ENCODE assay signal across 23 mouse cellular contexts in the genomic region with DNA sequence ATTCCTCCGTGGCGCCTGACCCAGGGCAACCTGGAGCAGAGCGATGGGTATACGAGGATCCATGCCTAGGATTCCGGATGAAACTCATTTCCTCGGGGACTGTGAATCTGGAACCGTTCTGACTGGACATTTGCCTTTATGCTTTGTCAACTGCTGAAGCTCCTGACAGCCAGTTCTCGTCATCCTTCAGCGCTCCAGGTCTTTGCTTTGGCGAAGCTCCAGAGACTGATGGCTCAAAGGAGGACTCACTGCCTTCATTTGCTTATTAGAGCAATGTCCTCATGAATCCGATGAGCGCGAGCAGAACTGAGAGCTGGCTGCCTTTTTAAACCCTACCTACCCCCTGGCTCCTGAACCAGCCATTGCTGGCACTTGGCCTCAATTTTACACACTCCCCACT. TPM values are rescaled to one million over a fixed set of nuclear protein-coding genes. Genes with fewer than 3 reads are reported as not detected.
DNase-seq lines count a peak whose midpoint lies in the region; ATAC-seq and TF ChIP-seq lines count a peak whose summit lies in the region.
"Had no signal": no experiment of that assay in that cellular context is flagged by ENCODE, and none has a peak within 500 bp of the region (broad histone marks: within the 10 kb centered on the region; RNA-seq: fewer than 3 reads in every experiment).

No protein-coding gene starts in this region.

- peak overlapping the region; percentile 40 for H3K4me2 ChIP-seq in hindbrain, embryonic 16.5 days (ENCODE audit: low read length)
- H3K4me2 ChIP-seq in hindbrain, embryonic 13.5 days = no peak overlapping the region
- H3K4me2 ChIP-seq in lung, embryonic 15.5 days = peak overlapping the region; percentile 19; the same call in 1 of the 2 replicates
- no peak overlapping the region for H3K4me2 ChIP-seq in forebrain, embryonic 13.5 days
- H3K4me2 ChIP-seq: embryonic facial prominence, embryonic 12.5 days; heart, embryonic 12.5 days; limb, embryonic 12.5 days; liver, embryonic 13.5 days had no signal

- H3K27ac ChIP-seq in hindbrain, embryonic 16.5 days (ENCODE audit: low read depth, low read length) = no peak overlapping the region
- no peak overlapping the region for H3K27ac ChIP-seq in hindbrain, embryonic 13.5 days
- H3K27ac ChIP-seq in lung, embryonic 15.5 days = no peak overlapping the region
- H3K27ac ChIP-seq in forebrain, embryonic 13.5 days = no peak overlapping the region
- H3K27ac ChIP-seq: embryonic facial prominence, embryonic 12.5 days; gastrocnemius, adult 2 months; left cerebral cortex, adult 2 months; limb, embryonic 12.5 days; liver, embryonic 13.5 days had no signal

- TF ChIP-seq CTCF in E14TG2a.4 (conservative IDR thresholded peaks at IDR 0.05; ENCODE audit: low read length) (no peak), Patski (IDR thresholded peaks at IDR 0.05) (no peak)

- in situ Hi-C loops in Patski (cut with MboI; ENCODE audit: low pct_unique_long_range_greater_than_20kb) = no loop called here

- POLR2A ChIA-PET in Patski (lab: Charles Lee) = interaction anchor here (0.6 kb wide), 1 partner anchor 1519 kb away, joined by 3 read pairs; no protein-coding TSS in a partner anchor

- H3K4me3 ChIP-seq in hindbrain, embryonic 16.5 days (ENCODE audit: low read length) = no peak overlapping the region
- no peak overlapping the region for H3K4me3 ChIP-seq in hindbrain, embryonic 13.5 days
- H3K4me3 ChIP-seq in lung, embryonic 15.5 days = no peak overlapping the region
- H3K4me3 ChIP-seq in E14TG2a.4 (replicated peaks; ENCODE audit: low read length) = peak overlapping the region; percentile 14; the same call in 1 of the 2 replicates
- no peak overlapping the region for H3K4me3 ChIP-seq in forebrain, embryonic 13.5 days
- H3K4me3 ChIP-seq: embryonic facial prominence, embryonic 12.5 days; gastrocnemius, adult 2 months; heart, embryonic 12.5 days; left cerebral cortex, adult 2 months; limb, embryonic 12.5 days; liver, embryonic 13.5 days had no signal

- no peak for ATAC-seq in hindbrain, embryonic 16.5 days
- no peak for ATAC-seq in hindbrain, embryonic 13.5 days (ENCODE audit: low FRiP score)
- no peak for ATAC-seq in lung, embryonic 15.5 days (ENCODE audit: borderline replicate concordance, extremely low read depth, low FRiP score, low TSS enrichment)
- ATAC-seq in Patski = peak; percentile 69
- no peak for ATAC-seq in forebrain, embryonic 13.5 days
- ATAC-seq: forebrain, postnatal 0 days; intestine, postnatal 0 days had no signal

- H3K36me3 ChIP-seq in hindbrain, embryonic 16.5 days (ENCODE audit: control insufficient read depth, insufficient read depth, low read length) = no peaks in the 10 kb centered on the region
- no peaks in the 10 kb centered on the region for H3K36me3 ChIP-seq in hindbrain, embryonic 13.5 days
- no peaks in the 10 kb centered on the region for H3K36me3 ChIP-seq in lung, embryonic 15.5 days
- H3K36me3 ChIP-seq in E14TG2a.4 (ENCODE audit: insufficient read depth, low read length) = no peaks in the 10 kb centered on the region
- no peaks in the 10 kb centered on the region for H3K36me3 ChIP-seq in forebrain, embryonic 13.5 days (ENCODE audit: poor library complexity, severe bottlenecking)
- H3K36me3 ChIP-seq: embryonic facial prominence, embryonic 12.5 days; heart, embryonic 12.5 days; limb, embryonic 12.5 days; liver, embryonic 13.5 days had no signal

- H3K4me1 ChIP-seq in hindbrain, embryonic 16.5 days (ENCODE audit: control insufficient read depth, insufficient read depth, low read depth, low read length) = peaks cover 5% of the 10 kb centered on the region; the same call in 1 of the 2 replicates
- H3K4me1 ChIP-seq in hindbrain, embryonic 13.5 days (replicated peaks) = peaks cover 6% of the 10 kb centered on the region; the same call in 1 of the 2 replicates
- 0 out of 2 replicates have a peak, but pooled peaks cover 4% of the 10 kb centered on the region for H3K4me1 ChIP-seq in lung, embryonic 15.5 days
- peaks cover 14% of the 10 kb centered on the region for H3K4me1 ChIP-seq in E14TG2a.4 (replicated peaks; ENCODE audit: low read depth, low read length)
- H3K4me1 ChIP-seq in forebrain, embryonic 13.5 days = no peaks in the 10 kb centered on the region
- H3K4me1 ChIP-seq: heart, embryonic 12.5 days; liver, embryonic 13.5 days had no signal

- no peak for DNase-seq in lung, postnatal 4 days
- DNase-seq in Patski (ENCODE audit: low read depth, low spot score) = no peak
- DNase-seq in layer of hippocampus, postnatal 36 days = no peak
- DNase-seq: cerebellum, postnatal 36 days; forebrain, postnatal 0 days; gastrocnemius, adult 2 months; liver, embryonic 13.5 days; lung, postnatal 14 days; thymus, postnatal 4 days had no signal

- no peak overlapping the region for H3K9ac ChIP-seq in hindbrain, embryonic 16.5 days (ENCODE audit: low read depth, low read length)
- H3K9ac ChIP-seq in hindbrain, embryonic 13.5 days = no peak overlapping the region
- no peak overlapping the region; the same call in 1 of the 2 replicates for H3K9ac ChIP-seq in lung, embryonic 15.5 days
- H3K9ac ChIP-seq in forebrain, embryonic 13.5 days = no peak overlapping the region
- H3K9ac ChIP-seq: embryonic facial prominence, embryonic 12.5 days; forebrain, postnatal 0 days; heart, embryonic 12.5 days; limb, embryonic 12.5 days; liver, embryonic 13.5 days had no signal

- 34% methylated on average over 13 of the region's 13 CpGs for WGBS in hindbrain, embryonic 16.5 days
- 41% methylated on average over 13 of the region's 13 CpGs for WGBS in hindbrain, embryonic 13.5 days
- WGBS in lung, embryonic 15.5 days = 39% methylated on average over 13 of the region's 13 CpGs
- 43% methylated on average over 13 of the region's 13 CpGs for WGBS in forebrain, embryonic 13.5 days

- H3K9me3 ChIP-seq in hindbrain, embryonic 16.5 days (ENCODE audit: control insufficient read depth, low read length) = no peaks in the 10 kb centered on the region
- H3K9me3 ChIP-seq in hindbrain, embryonic 13.5 days = no peaks in the 10 kb centered on the region
- no peaks in the 10 kb centered on the region for H3K9me3 ChIP-seq in lung, embryonic 15.5 days
- H3K9me3 ChIP-seq in E14TG2a.4 (ENCODE audit: low read length) = no peaks in the 10 kb centered on the region
- no peaks in the 10 kb centered on the region for H3K9me3 ChIP-seq in forebrain, embryonic 13.5 days (replicated peaks)
- H3K9me3 ChIP-seq: embryonic facial prominence, embryonic 12.5 days; heart, embryonic 12.5 days; limb, embryonic 12.5 days; liver, embryonic 13.5 days had no signal

- CTCF ChIA-PET in Patski (lab: Charles Lee) = interaction anchor here (1.3 kb wide), 1 partner anchor 72 kb away, joined by 6 read pairs; no protein-coding TSS in a partner anchor

- no peaks in the 10 kb centered on the region for H3K27me3 ChIP-seq in hindbrain, embryonic 16.5 days (replicated peaks; ENCODE audit: control insufficient read depth, insufficient read depth, low read length)
- peaks cover 12% of the 10 kb centered on the region; the same call in 1 of the 2 replicates for H3K27me3 ChIP-seq in hindbrain, embryonic 13.5 days
- H3K27me3 ChIP-seq in lung, embryonic 15.5 days = peaks cover 9% of the 10 kb centered on the region; the same call in 1 of the 2 replicates
- H3K27me3 ChIP-seq in E14TG2a.4 (ENCODE audit: insufficient read depth, low read length) (peaks cover 46% of the 10 kb centered on the region), Patski (no peaks in the 10 kb centered on the region)
- H3K27me3 ChIP-seq in forebrain, embryonic 13.5 days = peaks cover 7% of the 10 kb centered on the region; the same call in 1 of the 2 replicates
- H3K27me3 ChIP-seq: embryonic facial prominence, embryonic 12.5 days had no signal

RNA-seq across cellular contexts. Expression of gene Bcas1, which starts 11.1 kb away (rescaled TPM):
- 16.7 and 20.0 TPM in 2 replicates for polyA plus RNA-seq in hindbrain, embryonic 16.5 days (2015; fragmentation: Nextera tagmentation; extraction: Ambion mirVana)
- polyA plus RNA-seq in hindbrain, embryonic 13.5 days (2015; fragmentation: Nextera tagmentation; extraction: Ambion mirVana) = 13.8 and 17.9 TPM in 2 replicates
- 1.9 and 2.6 TPM in 2 replicates for polyA plus RNA-seq in lung, embryonic 15.5 days (2015; fragmentation: Nextera tagmentation; extraction: Ambion mirVana)
- not detected for polyA plus RNA-seq in Patski (2021)
- 10 to 100 TPM; 72.5 to 80.1 TPM for total RNA-seq in layer of hippocampus, postnatal 36 days (2021)
- 1.9 and 2.1 TPM in 2 replicates for polyA plus RNA-seq in forebrain, embryonic 13.5 days (2015; fragmentation: Nextera tagmentation; extraction: Ambion mirVana)
- polyA plus RNA-seq: C2C12 had no signal

RNA-seq across cellular contexts. Expression of gene Pfdn4, which starts 57.4 kb away (rescaled TPM):
- polyA plus RNA-seq in hindbrain, embryonic 16.5 days (2015; fragmentation: Nextera tagmentation; extraction: Ambion mirVana) = 99.8 and 124 TPM in 2 replicates
- polyA plus RNA-seq in hindbrain, embryonic 13.5 days (2015; fragmentation: Nextera tagmentation; extraction: Ambion mirVana) = 133 and 148 TPM in 2 replicates
- polyA plus RNA-seq in lung, embryonic 15.5 days (2015; fragmentation: Nextera tagmentation; extraction: Ambion mirVana) = 69.3 and 70.6 TPM in 2 replicates
- polyA plus RNA-seq in Patski (2021) = 146 TPM
- 10 to 100 TPM; 31.0 to 31.7 TPM for total RNA-seq in layer of hippocampus, postnatal 36 days (2021)
- 134 and 166 TPM in 2 replicates for polyA plus RNA-seq in forebrain, embryonic 13.5 days (2015; fragmentation: Nextera tagmentation; extraction: Ambion mirVana)

RNA-seq across cellular contexts. Expression of gene Cyp24a1, which starts 58.2 kb away (rescaled TPM):
- 0.08 and 0.10 TPM in 2 replicates for polyA plus RNA-seq in hindbrain, embryonic 16.5 days (2015; fragmentation: Nextera tagmentation; extraction: Ambion mirVana)
- polyA plus RNA-seq in hindbrain, embryonic 13.5 days (2015; fragmentation: Nextera tagmentation; extraction: Ambion mirVana) = 0.12 TPM in 1 of 2 replicates, not detected in the other
- polyA plus RNA-seq in lung, embryonic 15.5 days (2015; fragmentation: Nextera tagmentation; extraction: Ambion mirVana) = not detected in 2 replicates
- 0.19 TPM for polyA plus RNA-seq in Patski (2021)
- not detected for total RNA-seq in layer of hippocampus, postnatal 36 days (2021)
- 0.13 TPM in 1 of 2 replicates, not detected in the other for polyA plus RNA-seq in forebrain, embryonic 13.5 days (2015; fragmentation: Nextera tagmentation; extraction: Ambion mirVana)
- total RNA-seq: adrenal gland, adult 18-20 months; forebrain, postnatal 0 days; gastrocnemius, adult 2 months; granulocyte monocyte progenitor cell, adult 5-6 weeks; heart, postnatal 25 days; left cerebral cortex, adult 2 months had no signal
- polyA plus RNA-seq: C2C12; embryonic facial prominence, embryonic 12.5 days; forebrain, postnatal 0 days; heart, embryonic 12.5 days; intestine, postnatal 0 days; limb, embryonic 12.5 days; liver, embryonic 13.5 days had no signal

Comparison
In these comparisons a context has a peak if more than half of its experiments do, and no peak if none do; other contexts are left out.
1. H3K4me2 ChIP-seq: peak in hindbrain, embryonic 16.5 days (single experiment) and lung, embryonic 15.5 days (single experiment); none in hindbrain, embryonic 13.5 days (single experiment) and forebrain, embryonic 13.5 days (single experiment).